Mouse (Mus musculus) adrenal gland, postnatal 14 days (tissue): Measurements from ENCODE around the gene Zfp617. TPM values are rescaled to one million over a fixed set of nuclear protein-coding genes. Genes with fewer than 3 reads are reported as not detected.
"Not testable (repeated sequence)": the region's sequence is repeated elsewhere in the genome, so short reads cannot be mapped to it uniquely, and the experiment has no call there.

Experiments
- DNase-seq: peaks from one replicate; pipeline ENCODE4 v3.0.0; 2021; ENCODE audit warnings: mixed read lengths
- long read RNA-seq, 2 experiments: library from polyadenylated mRNA; stranded (forward); transcript quantifications; one replicate each; pipeline ENCODE4 v2.0.0; 2021
- total RNA-seq: library from RNA; stranded (reverse); gene quantifications from 2 replicates; pipeline ENCODE4 v1.2.3, GENCODE M21; 2021

Zfp617 gene
- total RNA-seq: 30.8 and 31.4 TPM in 2 replicates
- long read RNA-seq, experiment 1, partial matches to known transcripts: 0 of 16 reads
- long read RNA-seq, experiment 1, other reads (novel, unspliced or antisense): 13 of 16 reads
- long read RNA-seq, experiment 2, transcript Zfp617-201 (4 exons, 2,920 nt): major isoform, 8 of 12 reads
- long read RNA-seq, experiment 2, partial matches to known transcripts: 2 of 12 reads
- long read RNA-seq, experiment 2, other reads (novel, unspliced or antisense): 2 of 12 reads

GRCm38 (mm10) chr8:71908309-71909261 is at the start of gene Zfp617, which contains the start of gene Zfp882:
TSS of gene Zfp617 (plus strand) at chr8:71908635.
TSS of gene Zfp882 (plus strand) at chr8:71908608.
- peak; percentile 91 for DNase-seq

- not testable (repeated sequence) for DNase-seq
Measured at GRCm38 (mm10) chr8:71861551-71861950, 46.9 kb upstream of the Zfp617 start.

- DNase-seq: not testable (repeated sequence)
Measured at GRCm38 (mm10) chr8:71862038-71862437, 46.4 kb upstream of the Zfp617 start.

- peak; percentile 82 for DNase-seq
Measured at GRCm38 (mm10) chr8:71881618-71882274, 26.7 kb upstream of the Zfp617 start, which contains the start of gene Zfp709. TSS of gene Zfp709 (plus strand) at chr8:71882019.

GRCm38 (mm10) chr8:71900666-71901065 is 7.8 kb upstream of the Zfp617 start:
- DNase-seq: not testable (repeated sequence)

- DNase-seq: not testable (repeated sequence)
Measured at GRCm38 (mm10) chr8:71903084-71903483, 5.4 kb upstream of the Zfp617 start.

- no peak for DNase-seq
Measured at GRCm38 (mm10) chr8:71906809-71907208, 1.6 kb upstream of the Zfp617 start.

GRCm38 (mm10) chr8:71907798-71908257 is 607 bp upstream of the Zfp617 start:
- DNase-seq: no peak

GRCm38 (mm10) chr8:71912286-71912685 is 3.9 kb downstream of the Zfp617 start:
- no peak for DNase-seq

- DNase-seq: peak; percentile 97
Measured at GRCm38 (mm10) chr8:71922567-71923401, 14.3 kb downstream of the Zfp617 start.

GRCm38 (mm10) chr8:71925791-71926190 is 17.4 kb downstream of the Zfp617 start:
- DNase-seq: no peak

- peak; percentile 34 for DNase-seq
Measured at GRCm38 (mm10) chr8:71926551-71926950, 18.1 kb downstream of the Zfp617 start.

GRCm38 (mm10) chr8:71927779-71928178 is 19.3 kb downstream of the Zfp617 start:
- no peak for DNase-seq

- DNase-seq: not testable (repeated sequence)
Measured at GRCm38 (mm10) chr8:71938037-71938436, 29.6 kb downstream of the Zfp617 start.

GRCm38 (mm10) chr8:71940293-71941208 is 32.1 kb downstream of the Zfp617 start:
- DNase-seq: peak; percentile 23

- no peak for DNase-seq
Measured at GRCm38 (mm10) chr8:71941776-71942175, 33.3 kb downstream of the Zfp617 start.

GRCm38 (mm10) chr8:71948624-71949023 is 40.2 kb downstream of the Zfp617 start:
- DNase-seq: no peak

- DNase-seq: peak; percentile 98
Measured at GRCm38 (mm10) chr8:71950482-71951221, 42.2 kb downstream of the Zfp617 start, which contains the start of gene Zfp961. TSS of gene Zfp961 (plus strand) at chr8:71951038.

GRCm38 (mm10) chr8:71951436-71952161 is 43.2 kb downstream of the Zfp617 start:
- DNase-seq: peak; percentile 13
